Mouse (Mus musculus) heart, embryonic 12.5 days (tissue): ENCODE measurements around the gene Cd300lf. TPM values are rescaled to one million over a fixed set of nuclear protein-coding genes. Genes with fewer than 3 reads are reported as not detected.

Source experiments
- ATAC-seq: fragments of 200-750 bp; cut with Nextera tagmentation; 2 replicates; pipeline ENCODE4 v1.8.0; 2017; ENCODE audit warnings: moderate TSS enrichment, moderate library complexity; ENCODE audit not compliant: insufficient number of reproducible peaks, low FRiP score
- H3K27ac ChIP-seq: fragments of 300-500 bp; sonication (generic); 2 replicates; pipeline ENCODE4 v1.5.1; 2016; ENCODE audit warnings: mild to moderate bottlenecking, moderate library complexity; ENCODE audit not compliant: poor library complexity, severe bottlenecking
- H3K27me3 ChIP-seq: fragments of 300-500 bp; sonication (generic); replicated peaks from 2 replicates; pipeline ENCODE4 v1.6.1; 2016; ENCODE audit warnings: mild to moderate bottlenecking, moderate library complexity
- H3K36me3 ChIP-seq: fragments of 300-500 bp; sonication (generic); 2 replicates; pipeline ENCODE4 v1.6.1; 2016; ENCODE audit warnings: mild to moderate bottlenecking, moderate library complexity
- H3K4me1 ChIP-seq: fragments of 300-500 bp; sonication (generic); replicated peaks from 2 replicates; pipeline ENCODE4 v1.6.1; 2016; ENCODE audit warnings: mild to moderate bottlenecking
- H3K4me2 ChIP-seq: fragments of 300-500 bp; sonication (generic); 2 replicates; pipeline ENCODE4 v1.6.1; 2016; ENCODE audit warnings: mild to moderate bottlenecking, moderate library complexity
- H3K4me3 ChIP-seq: fragments of 300-500 bp; sonication (generic); 2 replicates; pipeline ENCODE4 v1.5.1; 2016; ENCODE audit warnings: mild to moderate bottlenecking
- H3K9ac ChIP-seq: fragments of 300-500 bp; sonication (generic); 2 replicates; pipeline ENCODE4 v1.6.1; 2016; ENCODE audit warnings: mild to moderate bottlenecking, moderate library complexity
- H3K9me3 ChIP-seq: fragments of 300-500 bp; sonication (generic); replicated peaks from 2 replicates; pipeline ENCODE4 v1.6.1; 2016; ENCODE audit warnings: mild to moderate bottlenecking, moderate library complexity
- WGBS: fragments of 180-500 bp; shearing (Covaris S2); methylation state at CpG from one replicate; pipeline ENCODE4 v1.1.7; 2016; 5-methylcytosine and 5-hydroxymethylcytosine counted together
- polyA plus RNA-seq: library from polyadenylated mRNA; unstranded; fragments of >200 nt; fragmentation: Nextera tagmentation; extraction: Ambion mirVana; gene quantifications from 2 replicates; pipeline ENCODE4 v1.2.1, GENCODE M21; 2016

Cd300lf gene
- polyA plus RNA-seq, 1 experiment from 2014 or later = 0.09 TPM

DNA sequence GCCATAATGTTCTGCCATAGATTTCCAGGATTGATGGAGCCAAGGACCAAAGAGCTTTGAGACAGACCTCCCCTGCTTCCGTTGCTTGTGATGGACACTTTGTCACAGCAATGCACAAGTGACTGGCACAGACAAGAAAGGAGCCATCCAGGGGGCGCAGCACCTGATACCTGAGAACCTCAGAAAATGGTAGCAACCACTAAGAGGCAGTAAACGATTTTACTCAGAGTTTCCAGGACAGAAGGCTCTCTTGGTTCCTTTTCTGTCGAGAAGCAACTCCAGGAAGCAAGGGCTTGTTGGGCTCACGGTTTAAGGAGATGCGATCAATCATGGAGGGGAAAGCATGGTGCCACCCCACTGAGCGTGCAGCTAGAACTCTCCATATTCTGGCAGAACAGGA is 47.6 kb downstream of the Cd300lf start:
- H3K27me3 ChIP-seq = peaks cover 59% of the 10 kb centered on the region

DNA sequence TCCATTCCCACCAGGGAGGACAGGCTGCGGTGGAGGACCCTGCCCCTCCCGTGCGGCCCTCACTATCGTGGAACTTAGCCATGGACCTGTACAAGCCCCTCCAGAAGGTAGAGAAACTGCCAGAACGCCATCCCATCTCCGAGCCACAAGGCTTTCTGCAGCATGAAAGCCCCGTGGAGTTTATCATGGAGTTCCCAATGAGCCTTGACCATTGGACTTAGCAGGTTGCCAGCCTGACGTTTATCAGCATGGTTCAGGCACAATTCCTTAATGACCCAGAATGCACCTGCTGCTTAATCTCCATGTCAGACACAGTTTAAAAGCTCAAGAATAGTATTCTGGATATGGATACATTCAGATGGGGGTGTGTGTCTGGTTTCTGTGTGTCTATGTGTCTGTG is 48.7 kb downstream of the Cd300lf start:
- Histone ChIP-seq H3K27me3 (peaks cover 47% of the 10 kb centered on the region), H3K4me2 (no peak overlapping the region), H3K9ac (no peak overlapping the region), H3K9me3 (peaks cover 3% of the 10 kb centered on the region; the same call in 1 of the 2 replicates), H3K4me3 (no peak overlapping the region), H3K4me1 (no peaks in the 10 kb centered on the region), H3K36me3 (no peaks in the 10 kb centered on the region), H3K27ac (no peak overlapping the region)
- ATAC-seq = no peak
- 65% methylated on average over 8 of the region's 8 CpGs for WGBS

More for the DNA sequence above, 47.6 kb downstream of the Cd300lf start:
- H3K27ac ChIP-seq = no peak overlapping the region
- no peak overlapping the region for H3K9ac ChIP-seq
- H3K9me3 ChIP-seq = peaks cover 4% of the 10 kb centered on the region; the same call in 1 of the 2 replicates
- 57% methylated on average over 7 of the region's 7 CpGs for WGBS
- H3K4me1 ChIP-seq = no peaks in the 10 kb centered on the region
- ATAC-seq = no peak
- no peak overlapping the region for H3K4me3 ChIP-seq
- H3K4me2 ChIP-seq = no peak overlapping the region
- no peaks in the 10 kb centered on the region for H3K36me3 ChIP-seq

DNA sequence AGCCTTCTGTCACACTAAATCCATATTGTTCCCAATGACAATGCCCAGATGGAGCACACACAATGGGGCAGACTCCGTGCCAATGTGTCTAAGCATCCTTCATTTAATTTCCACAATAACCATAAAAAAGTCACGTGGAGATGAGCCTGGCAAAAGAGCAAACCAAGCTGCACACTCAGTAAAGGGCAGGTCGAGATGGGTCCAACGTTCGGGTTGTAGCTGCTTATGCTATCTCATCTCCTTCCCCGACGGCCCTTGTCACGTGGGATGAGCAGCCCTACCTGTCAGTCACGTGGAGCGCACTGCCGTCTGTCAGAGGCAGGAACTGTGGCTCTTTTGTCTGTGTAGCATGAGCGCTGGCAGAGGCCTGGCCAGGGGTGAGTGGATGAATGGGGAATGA is 49.2 kb downstream of the Cd300lf start:
- H3K27me3 ChIP-seq = peaks cover 44% of the 10 kb centered on the region
- no peaks in the 10 kb centered on the region for H3K9me3 ChIP-seq
- no peak overlapping the region for H3K9ac ChIP-seq
- no peak overlapping the region for H3K27ac ChIP-seq
- ATAC-seq = no peak
- no peaks in the 10 kb centered on the region for H3K4me1 ChIP-seq
- no peak overlapping the region for H3K4me2 ChIP-seq
- WGBS = 42% methylated on average over 12 of the region's 12 CpGs
- H3K36me3 ChIP-seq = no peaks in the 10 kb centered on the region
- H3K4me3 ChIP-seq = no peak overlapping the region

DNA sequence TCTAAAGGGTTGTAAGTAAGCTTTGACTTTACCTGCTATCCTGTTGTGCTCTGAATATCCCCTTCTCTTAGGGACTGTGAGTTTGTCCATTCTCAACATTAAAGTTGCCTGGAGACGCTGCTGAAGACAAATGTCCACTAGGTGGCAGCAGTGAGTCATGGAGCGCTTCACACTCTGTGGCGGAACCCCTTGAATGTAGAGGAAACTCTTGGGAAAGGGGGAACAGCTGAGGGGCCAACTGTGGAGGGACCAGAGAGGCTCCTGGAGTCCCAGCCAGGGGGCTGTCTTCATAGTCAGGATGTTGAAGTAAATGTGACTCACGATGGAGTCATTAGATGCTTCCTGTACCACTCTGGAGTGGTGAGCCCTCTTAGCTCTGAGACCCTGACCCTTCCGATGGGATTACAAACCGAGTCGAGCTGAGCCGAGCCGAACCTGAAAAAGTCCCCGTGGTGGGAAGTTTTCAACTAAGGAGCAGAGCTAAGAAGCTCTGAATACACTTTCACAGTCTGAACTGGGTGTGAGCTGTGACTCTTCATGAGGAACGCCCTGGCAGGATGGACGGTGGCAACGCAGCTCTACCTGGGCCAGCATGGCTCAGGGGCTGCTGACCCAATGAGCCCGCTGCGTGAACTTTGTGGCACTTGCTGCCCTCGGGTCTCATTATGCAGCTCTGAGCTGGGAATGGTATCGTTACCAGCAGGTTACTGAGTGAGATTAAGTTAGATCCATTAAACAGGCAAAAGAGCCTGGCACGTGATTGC is 50.2 kb downstream of the Cd300lf start:
- Histone ChIP-seq H3K4me2 (no peak overlapping the region), H3K4me3 (no peak overlapping the region), H3K9me3 (no peaks in the 10 kb centered on the region), H3K9ac (no peak overlapping the region), H3K27ac (no peak overlapping the region), H3K36me3 (no peaks in the 10 kb centered on the region), H3K27me3 (peaks cover 37% of the 10 kb centered on the region), H3K4me1 (no peaks in the 10 kb centered on the region)
- 41% methylated on average over 18 of the region's 18 CpGs for WGBS
- ATAC-seq = peak; percentile 36; the same call in 1 of the 2 replicates

DNA sequence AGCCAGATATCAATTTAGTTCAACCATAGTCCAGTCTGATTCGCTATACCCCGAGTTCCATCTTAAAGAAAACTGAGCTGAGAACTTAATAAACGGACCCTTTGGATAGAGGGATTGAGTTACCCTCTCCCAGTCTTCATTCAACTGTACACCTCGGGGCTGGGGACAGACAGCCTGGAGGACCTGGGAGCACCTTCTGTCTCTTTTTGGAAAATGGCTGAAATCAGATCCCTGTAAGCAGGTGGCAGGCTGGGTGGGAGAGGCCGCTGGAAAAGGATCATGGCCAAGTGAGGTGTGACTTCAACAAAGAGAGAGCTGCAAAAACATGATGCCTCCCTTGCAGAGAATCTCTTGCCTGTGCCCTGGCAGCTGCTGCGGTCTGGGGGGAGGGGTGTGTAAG is 51.6 kb downstream of the Cd300lf start:
- no peaks in the 10 kb centered on the region for H3K4me1 ChIP-seq
- H3K27me3 ChIP-seq = peaks cover 33% of the 10 kb centered on the region
- H3K9me3 ChIP-seq = no peaks in the 10 kb centered on the region
- no peak overlapping the region for H3K4me3 ChIP-seq
- no peaks in the 10 kb centered on the region for H3K36me3 ChIP-seq
- 66% methylated on average over 6 of the region's 6 CpGs for WGBS
- no peak overlapping the region for H3K27ac ChIP-seq
- ATAC-seq = no peak
- no peak overlapping the region for H3K4me2 ChIP-seq
- H3K9ac ChIP-seq = no peak overlapping the region

DNA sequence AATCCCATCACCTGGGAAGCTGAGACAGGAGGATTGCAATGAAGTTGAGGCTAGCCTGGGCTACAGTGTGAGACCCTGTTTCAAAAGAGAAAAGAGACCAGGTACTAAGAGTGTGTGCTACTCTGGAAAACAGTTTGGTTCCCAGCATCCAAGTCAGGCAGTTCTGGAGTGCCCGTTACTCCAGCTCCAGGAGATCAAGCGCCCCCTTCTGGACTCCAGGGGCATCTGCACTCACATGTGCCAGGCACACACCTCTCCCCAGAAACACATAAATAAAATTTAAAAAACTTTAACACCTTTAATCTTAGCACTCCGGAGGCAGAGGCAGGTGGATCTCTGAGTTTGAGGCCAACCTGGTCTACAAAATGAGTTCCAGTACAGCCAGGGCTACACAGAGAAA is 52.4 kb downstream of the Cd300lf start:
- no peaks in the 10 kb centered on the region for H3K36me3 ChIP-seq
- no peak overlapping the region for H3K9ac ChIP-seq
- H3K4me1 ChIP-seq = no peaks in the 10 kb centered on the region
- no peak overlapping the region for H3K4me3 ChIP-seq
- peaks cover 33% of the 10 kb centered on the region for H3K27me3 ChIP-seq
- no peak overlapping the region for H3K27ac ChIP-seq
- H3K9me3 ChIP-seq = no peaks in the 10 kb centered on the region
- no peak overlapping the region for H3K4me2 ChIP-seq
- WGBS = 62% methylated on average over 3 of the region's 3 CpGs
- no peak for ATAC-seq

DNA sequence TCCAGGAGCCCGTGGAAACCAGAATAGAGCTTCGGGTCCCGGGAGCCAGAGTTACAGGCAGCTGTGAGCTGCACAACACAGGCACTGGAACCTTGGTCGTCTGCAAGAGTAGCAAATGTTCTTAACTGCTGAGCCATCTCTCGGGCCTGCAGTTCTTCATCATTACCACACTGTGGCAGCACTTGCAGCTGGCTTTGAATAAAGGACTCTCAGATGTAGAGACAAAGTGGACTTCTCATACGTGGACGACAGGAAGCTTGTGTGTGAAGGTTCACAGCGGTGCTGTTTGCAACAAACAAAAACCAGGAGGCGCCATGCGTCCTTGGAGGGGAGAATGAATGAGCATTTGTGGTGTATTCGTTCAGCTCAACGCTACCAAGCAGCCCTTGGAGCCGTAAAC is 52.9 kb downstream of the Cd300lf start:
- Histone ChIP-seq H3K36me3 (no peaks in the 10 kb centered on the region), H3K27me3 (peaks cover 33% of the 10 kb centered on the region), H3K9me3 (no peaks in the 10 kb centered on the region), H3K9ac (no peak overlapping the region), H3K4me3 (no peak overlapping the region), H3K27ac (no peak overlapping the region), H3K4me2 (no peak overlapping the region), H3K4me1 (no peaks in the 10 kb centered on the region)
- ATAC-seq = no peak
- WGBS = 39% methylated on average over 13 of the region's 13 CpGs

DNA sequence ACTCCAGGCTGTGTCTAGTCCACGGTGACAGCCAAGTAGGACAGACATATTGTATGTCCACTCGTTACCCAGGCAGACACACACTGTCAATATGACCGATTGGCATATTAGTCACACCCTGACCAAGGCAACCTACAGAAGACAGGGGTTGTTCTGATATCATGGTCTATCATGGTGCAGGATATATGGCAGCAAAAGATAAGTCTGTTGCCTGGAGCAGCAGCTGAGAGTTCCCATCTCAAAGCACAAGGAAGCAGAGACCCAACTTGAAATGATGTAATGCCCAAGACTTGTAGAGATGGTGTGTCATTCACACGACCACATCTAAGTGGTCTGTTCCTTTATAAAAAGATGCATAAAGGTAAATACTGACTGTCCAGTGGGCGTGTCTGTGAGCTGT is 55.1 kb downstream of the Cd300lf start:
- H3K36me3 ChIP-seq = no peaks in the 10 kb centered on the region
- no peak overlapping the region for H3K27ac ChIP-seq
- no peaks in the 10 kb centered on the region for H3K9me3 ChIP-seq
- no peak overlapping the region for H3K9ac ChIP-seq
- H3K27me3 ChIP-seq = peaks cover 12% of the 10 kb centered on the region
- no peak overlapping the region for H3K4me2 ChIP-seq
- WGBS = 66% methylated on average over 5 of the region's 5 CpGs
- ATAC-seq = no peak
- H3K4me3 ChIP-seq = no peak overlapping the region
- no peaks in the 10 kb centered on the region for H3K4me1 ChIP-seq

DNA sequence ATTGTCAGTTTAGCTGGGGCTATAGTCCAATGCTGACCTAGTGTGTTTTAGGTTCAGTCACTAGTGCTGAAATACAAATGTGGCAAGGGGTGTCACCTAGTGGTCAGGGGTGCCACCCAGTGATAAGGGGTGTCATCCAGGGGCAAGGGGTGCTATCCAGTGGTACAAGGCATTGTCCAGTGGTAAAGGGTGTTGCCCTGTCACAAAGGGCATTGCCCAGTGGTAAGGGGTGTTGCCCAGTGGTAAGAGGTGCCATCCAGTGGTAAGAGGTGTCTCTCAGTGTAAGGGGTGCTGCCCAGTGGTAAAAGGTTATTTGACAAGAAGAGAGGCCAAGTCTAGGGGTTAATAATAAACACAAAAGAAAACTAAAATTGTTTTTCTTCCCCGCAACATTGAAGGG is 56.4 kb downstream of the Cd300lf start:
- Histone ChIP-seq H3K4me1 (no peaks in the 10 kb centered on the region), H3K9me3 (no peaks in the 10 kb centered on the region), H3K4me3 (no peak overlapping the region), H3K4me2 (no peak overlapping the region), H3K9ac (no peak overlapping the region), H3K27ac (no peak overlapping the region), H3K27me3 (0 out of 2 replicates have a peak, but pooled peaks cover 8% of the 10 kb centered on the region), H3K36me3 (no peaks in the 10 kb centered on the region)
- ATAC-seq = no peak
- 97% methylated on average over 1 of the region's 1 CpGs for WGBS

DNA sequence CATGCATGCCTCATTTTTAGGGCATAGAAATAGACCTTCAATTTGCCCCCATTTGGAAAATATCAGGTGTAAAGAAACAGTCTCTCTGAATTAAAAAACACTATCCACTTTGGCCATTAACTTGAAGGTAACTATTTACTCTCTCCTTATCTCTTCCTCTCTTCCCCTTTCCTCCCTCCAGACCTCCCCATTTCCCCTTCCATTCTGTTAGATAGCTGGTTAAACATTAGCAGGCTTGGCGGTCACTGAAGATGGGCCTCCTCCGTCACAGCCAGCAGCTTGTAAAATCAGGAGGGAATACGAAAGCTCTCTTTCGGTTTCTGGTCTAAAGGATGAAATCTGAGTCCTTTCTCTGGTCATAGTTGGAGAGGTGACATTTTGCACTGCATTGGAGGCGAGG is 57.9 kb downstream of the Cd300lf start:
- H3K36me3 ChIP-seq = no peaks in the 10 kb centered on the region
- no peak overlapping the region for H3K4me2 ChIP-seq
- no peak overlapping the region for H3K27ac ChIP-seq
- ATAC-seq = no peak
- peaks cover 12% of the 10 kb centered on the region for H3K4me1 ChIP-seq
- 0 out of 2 replicates have a peak, but pooled peaks cover under 1% of the 10 kb centered on the region for H3K27me3 ChIP-seq
- WGBS = 43% methylated on average over 5 of the region's 5 CpGs
- H3K4me3 ChIP-seq = no peak overlapping the region
- no peaks in the 10 kb centered on the region for H3K9me3 ChIP-seq
- H3K9ac ChIP-seq = no peak overlapping the region

DNA sequence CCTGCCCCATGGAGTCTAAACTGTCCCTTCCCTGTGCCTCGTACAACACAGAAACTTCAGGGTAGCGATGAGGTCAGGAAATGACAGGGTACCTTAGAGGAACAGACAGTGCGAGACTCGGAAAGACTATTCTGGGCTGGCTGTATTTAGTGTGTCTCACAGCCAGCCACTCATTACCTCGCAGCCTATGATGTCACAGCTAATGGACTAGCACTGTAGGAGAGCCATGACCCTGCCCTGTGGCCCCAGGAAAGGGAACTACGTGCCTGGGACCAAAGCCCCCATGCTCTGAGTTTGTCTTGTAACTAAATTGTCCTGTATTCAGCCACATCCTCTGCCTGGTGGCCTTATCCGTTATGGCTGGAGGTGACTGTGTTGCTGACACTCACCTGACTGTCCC is 58.4 kb downstream of the Cd300lf start:
- H3K9ac ChIP-seq = no peak overlapping the region
- no peak overlapping the region for H3K4me2 ChIP-seq
- no peaks in the 10 kb centered on the region for H3K9me3 ChIP-seq
- H3K27ac ChIP-seq = no peak overlapping the region
- peaks cover 12% of the 10 kb centered on the region for H3K4me1 ChIP-seq
- 0 out of 2 replicates have a peak, but pooled peaks cover 4% of the 10 kb centered on the region for H3K27me3 ChIP-seq
- H3K36me3 ChIP-seq = no peaks in the 10 kb centered on the region
- no peak for ATAC-seq
- H3K4me3 ChIP-seq = no peak overlapping the region
- WGBS = 56% methylated on average over 7 of the region's 7 CpGs

DNA sequence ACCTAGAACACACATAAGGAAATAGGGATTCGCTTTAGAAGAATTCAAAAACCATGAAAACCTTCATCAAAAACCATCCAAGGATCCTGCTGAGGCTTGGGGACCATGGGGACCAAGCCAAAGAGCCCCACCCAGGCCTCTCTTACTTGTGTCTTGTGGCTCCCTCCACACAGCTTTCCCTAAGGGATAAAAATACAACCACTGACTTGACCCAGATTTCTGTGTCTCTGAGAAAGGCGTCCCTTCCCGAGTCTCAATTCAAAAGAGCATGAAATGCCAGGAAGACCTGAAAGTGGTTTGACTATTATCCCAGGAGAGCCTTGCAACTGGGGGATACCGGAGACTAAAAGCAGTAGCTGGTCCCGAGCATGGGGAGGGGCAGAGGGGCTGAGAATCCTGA is 60.8 kb downstream of the Cd300lf start:
- ATAC-seq = no peak
- Histone ChIP-seq H3K9me3 (no peaks in the 10 kb centered on the region), H3K9ac (no peak overlapping the region), H3K4me2 (no peak overlapping the region), H3K4me3 (no peak overlapping the region), H3K4me1 (peaks cover 12% of the 10 kb centered on the region), H3K36me3 (no peaks in the 10 kb centered on the region), H3K27me3 (0 out of 2 replicates have a peak, but pooled peaks cover 4% of the 10 kb centered on the region), H3K27ac (no peak overlapping the region)
- 60% methylated on average over 5 of the region's 5 CpGs for WGBS
